Mouse (Mus musculus): ENCODE measurements at regions not wholly inside any gene's neighbourhood (a gene's known extent, or its start where the extent isn't known, plus 50 kb on each side); places are given as distances from the start of the nearest gene placed in this dataset.

- DNase-seq: peak; percentile 15
Observed at GRCm38 (mm10) chr14:100457870-100458726, 173.6 kb upstream of the Klf12 start.

- no peak for DNase-seq
Observed at GRCm38 (mm10) chr14:100446130-100446529, 161.7 kb upstream of the Klf12 start.

- no peak for DNase-seq
Observed at GRCm38 (mm10) chr14:100444848-100445247, 160.4 kb upstream of the Klf12 start.

GRCm38 (mm10) chr14:100444099-100444498, 159.6 kb upstream of the Klf12 start:
- no peak for DNase-seq

GRCm38 (mm10) chr14:100437552-100437951, 153.1 kb upstream of the Klf12 start:
- DNase-seq: no peak

GRCm38 (mm10) chr14:100429662-100430061, 145.2 kb upstream of the Klf12 start:
- no peak for DNase-seq

- no peak for DNase-seq
Observed at GRCm38 (mm10) chr14:100426399-100426798, 141.9 kb upstream of the Klf12 start.

- DNase-seq: no peak
Observed at GRCm38 (mm10) chr14:100423790-100424189, 139.3 kb upstream of the Klf12 start.

- DNase-seq: no peak
Observed at GRCm38 (mm10) chr14:100421666-100422065, 137.2 kb upstream of the Klf12 start.

GRCm38 (mm10) chr14:100415099-100415498, 130.6 kb upstream of the Klf12 start:
- DNase-seq: no peak

- DNase-seq: no peak
Observed at GRCm38 (mm10) chr14:100412211-100412610, 127.7 kb upstream of the Klf12 start.

GRCm38 (mm10) chr14:100397191-100397590, 112.7 kb upstream of the Klf12 start:
- no peak for DNase-seq

- DNase-seq: no peak
Observed at GRCm38 (mm10) chr14:100375218-100375983, 90.9 kb upstream of the Klf12 start.

- no peak for DNase-seq
Observed at GRCm38 (mm10) chr14:100374494-100375217, 90.2 kb upstream of the Klf12 start.

- no peak for DNase-seq
Observed at GRCm38 (mm10) chr14:100366234-100366864, 81.9 kb upstream of the Klf12 start.

GRCm38 (mm10) chr14:100362786-100363185, 78.3 kb upstream of the Klf12 start:
- no peak for DNase-seq

- DNase-seq: no peak
Observed at GRCm38 (mm10) chr14:100361346-100362029, 77.0 kb upstream of the Klf12 start.

- DNase-seq: no peak
Observed at GRCm38 (mm10) chr14:100359881-100360280, 75.4 kb upstream of the Klf12 start.

GRCm38 (mm10) chr14:100357131-100357530, 72.7 kb upstream of the Klf12 start:
- DNase-seq: no peak

GRCm38 (mm10) chr14:100353508-100353907, 69.0 kb upstream of the Klf12 start:
- DNase-seq: no peak

- peak; percentile 16 for DNase-seq
Observed at GRCm38 (mm10) chr14:100352961-100353452, 68.5 kb upstream of the Klf12 start.

GRCm38 (mm10) chr14:100351004-100351403, 66.5 kb upstream of the Klf12 start:
- no peak for DNase-seq
